Mouse (Mus musculus) midbrain, postnatal 0 days (tissue): Measurements from ENCODE around the gene Kalrn. TPM values are rescaled to one million over a fixed set of nuclear protein-coding genes. Genes with fewer than 3 reads are reported as not detected.

ENCODE experiments used
- ATAC-seq: fragments of 200-750 bp; cut with Nextera tagmentation; 2 replicates; pipeline ENCODE4 v1.8.0; 2017; ENCODE audit warnings: moderate number of reproducible peaks, mild to moderate bottlenecking, moderate TSS enrichment, moderate library complexity; ENCODE audit not compliant: low FRiP score
- DNase-seq: peaks from one replicate; pipeline ENCODE4 v3.0.0-alpha.2; 2015; ENCODE audit warnings: low spot score
- H3K27ac ChIP-seq: fragments of 300-500 bp; sonication (generic); 2 replicates; pipeline ENCODE4 v1.5.1; 2014; ENCODE audit warnings: low read depth, mild to moderate bottlenecking, low read length, mixed read lengths
- H3K27me3 ChIP-seq: fragments of 300-500 bp; sonication (generic); 2 replicates; pipeline ENCODE4 v1.6.1; 2014; ENCODE audit warnings: low read length, control low read depth, mixed read lengths; ENCODE audit not compliant: insufficient read depth
- H3K36me3 ChIP-seq: fragments of 300-500 bp; sonication (generic); 2 replicates; pipeline ENCODE4 v1.6.1; 2014; ENCODE audit warnings: low read length, control low read depth, mixed read lengths; ENCODE audit not compliant: insufficient read depth
- H3K4me1 ChIP-seq: fragments of 300-500 bp; sonication (generic); 2 replicates; pipeline ENCODE4 v1.6.1; 2014; ENCODE audit warnings: mild to moderate bottlenecking, control low read depth, antibody characterized with exemption, low read length, mixed read lengths; ENCODE audit not compliant: insufficient read depth
- H3K4me2 ChIP-seq: fragments of 300-500 bp; sonication (generic); 2 replicates; pipeline ENCODE4 v1.6.1; 2014; ENCODE audit warnings: low read depth, mild to moderate bottlenecking, low read length, mixed read lengths; ENCODE audit not compliant: poor library complexity, severe bottlenecking
- H3K4me3 ChIP-seq: fragments of 300-500 bp; sonication (generic); 2 replicates; pipeline ENCODE4 v1.5.1; 2014; ENCODE audit warnings: low read depth, mild to moderate bottlenecking, low read length, moderate library complexity
- H3K9ac ChIP-seq: fragments of 300-500 bp; sonication (generic); replicated peaks from 2 replicates; pipeline ENCODE4 v1.6.1; 2014; ENCODE audit warnings: mild to moderate bottlenecking, low read length, moderate library complexity, mixed read lengths; ENCODE audit not compliant: poor library complexity, severe bottlenecking
- H3K9me3 ChIP-seq: fragments of 300-500 bp; sonication (generic); 2 replicates; pipeline ENCODE4 v1.6.1; 2016; ENCODE audit warnings: low read length, control low read depth
- CTCF ChIP-seq: IDR thresholded peaks from 2 replicates; pipeline ENCODE4 v1.5.1; 2016; ENCODE audit warnings: antibody characterized with exemption, mild to moderate bottlenecking
- WGBS: fragments of 180-500 bp; shearing (Covaris S2); extraction: QIAGEN DNeasy Blood & Tissue Kit; methylation state at CpG from one replicate; pipeline ENCODE4 v1.1.7; 2014; 5-methylcytosine and 5-hydroxymethylcytosine counted together
- polyA plus RNA-seq: library from polyadenylated mRNA; unstranded; fragments of >200 nt; fragmentation: Nextera tagmentation; extraction: Ambion mirVana; gene quantifications from 2 replicates; pipeline ENCODE4 v1.2.1, GENCODE M21; 2015
- total RNA-seq: library from RNA; depleted of rRNA; stranded (reverse); fragments of >200 nt; gene quantifications from 2 replicates; pipeline ENCODE4 v1.2.3, GENCODE M21; 2014

The Kalrn gene
- total and polyA plus RNA-seq, 2 experiments from 2014 or later: 23.6 to 128 TPM

DNA sequence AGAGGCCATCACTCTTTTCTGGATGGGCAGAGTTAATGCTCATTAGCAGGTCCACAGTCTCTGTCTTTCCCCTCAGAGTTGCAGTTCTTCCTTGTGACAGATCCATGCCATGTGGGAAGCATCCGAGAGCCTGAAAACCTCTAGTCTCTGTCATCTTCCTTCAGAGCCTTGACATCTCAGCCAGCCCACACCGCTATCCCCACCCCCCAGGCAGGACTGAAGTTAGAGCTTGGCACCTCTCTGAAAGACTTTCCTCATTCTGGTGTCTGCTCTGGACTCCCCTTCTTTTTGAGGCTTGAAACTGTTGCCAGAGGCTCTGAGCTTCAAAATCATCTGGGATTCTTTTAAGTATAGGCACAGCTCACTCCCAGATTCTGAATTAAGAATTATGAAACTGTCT is 274.1 kb downstream of the Kalrn start:
- Histone ChIP-seq H3K9me3 (no peaks in the 10 kb centered on the region), H3K4me2 (no peak overlapping the region), H3K4me3 (no peak overlapping the region), H3K36me3 (0 out of 2 replicates have a peak, but pooled peaks cover under 1% of the 10 kb centered on the region), H3K9ac (no peak overlapping the region), H3K27ac (no peak overlapping the region), H3K4me1 (no peaks in the 10 kb centered on the region), H3K27me3 (no peaks in the 10 kb centered on the region)
- no peak for ATAC-seq
- TF ChIP-seq CTCF: no peak
- no peak for DNase-seq
- WGBS: 73% methylated on average over 2 of the region's 2 CpGs

DNA sequence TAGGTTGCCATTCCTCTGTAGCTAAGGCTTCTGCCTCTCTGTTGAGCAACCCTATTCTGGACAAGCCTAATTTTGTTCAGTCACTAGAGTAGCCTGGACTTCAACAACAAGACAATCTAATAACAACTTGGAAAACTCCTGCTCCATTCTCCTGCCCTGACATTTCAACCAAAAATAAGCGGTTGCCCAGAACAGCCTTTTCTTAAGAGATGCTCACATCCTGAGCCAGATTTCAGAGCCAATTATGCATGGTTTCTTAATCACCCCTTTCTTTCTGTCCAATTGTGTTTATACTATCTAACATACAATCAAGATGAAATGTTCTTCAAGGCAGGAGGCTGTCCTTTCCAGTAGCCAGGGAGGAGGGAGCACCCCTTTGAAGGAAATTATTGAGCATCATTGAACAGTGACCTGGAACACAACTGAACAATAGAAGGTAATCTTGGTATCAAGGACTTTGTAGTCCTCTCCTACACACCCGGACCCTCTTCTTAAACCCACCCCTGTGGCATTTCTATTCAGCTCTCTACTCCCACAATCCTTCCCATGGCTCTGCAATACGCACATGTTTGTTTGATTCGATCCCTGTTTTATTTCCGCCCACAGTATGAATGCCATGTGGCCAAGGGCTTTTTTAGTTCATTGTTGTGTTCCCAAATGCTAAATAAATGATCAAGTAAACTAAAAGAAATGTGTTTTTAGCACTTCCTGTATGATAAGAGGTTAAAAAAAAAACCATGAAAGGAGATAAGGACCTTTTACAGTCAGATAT is 275.2 kb downstream of the Kalrn start:
- Histone ChIP-seq H3K27me3 (no peaks in the 10 kb centered on the region), H3K36me3 (peaks cover 6% of the 10 kb centered on the region), H3K4me3 (no peak overlapping the region), H3K4me2 (no peak overlapping the region), H3K9ac (no peak overlapping the region), H3K27ac (no peak overlapping the region), H3K9me3 (no peaks in the 10 kb centered on the region), H3K4me1 (no peaks in the 10 kb centered on the region)
- DNase-seq (no peak), ATAC-seq (no peak)
- no peak for TF ChIP-seq CTCF
- 43% methylated on average over 5 of the region's 5 CpGs for WGBS

GRCm38 (mm10) chr16:34294568-34294967 is 278.8 kb downstream of the Kalrn start:
- Histone ChIP-seq H3K36me3 (peaks cover 11% of the 10 kb centered on the region), H3K27me3 (no peaks in the 10 kb centered on the region), H3K9ac (no peak overlapping the region), H3K27ac (no peak overlapping the region), H3K4me2 (no peak overlapping the region), H3K4me1 (no peaks in the 10 kb centered on the region), H3K9me3 (no peaks in the 10 kb centered on the region), H3K4me3 (no peak overlapping the region)
- 91% methylated on average over 6 of the region's 6 CpGs for WGBS
- ATAC-seq: no peak
- peak; percentile 33 for TF ChIP-seq CTCF
- no peak for DNase-seq

DNA sequence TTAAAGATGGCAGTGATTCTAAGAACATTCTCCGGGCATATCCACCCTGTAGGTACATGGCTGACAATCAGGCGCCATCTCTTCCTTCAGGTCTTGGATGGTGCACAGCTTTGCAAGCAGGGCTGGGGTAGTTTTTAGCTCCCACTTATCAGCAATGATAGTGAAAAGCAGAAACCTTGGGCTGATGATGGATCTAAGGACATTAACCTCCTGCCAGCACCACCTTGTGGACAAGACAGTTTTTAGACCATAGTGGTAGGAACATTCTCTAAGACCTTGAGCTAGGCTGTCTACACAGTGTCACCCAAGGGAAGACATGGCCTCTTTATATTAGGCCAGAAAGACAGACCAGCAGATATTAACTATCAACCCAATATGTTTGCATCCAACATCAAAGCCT is 279.7 kb downstream of the Kalrn start:
- Histone ChIP-seq H3K9ac (no peak overlapping the region), H3K4me1 (no peaks in the 10 kb centered on the region), H3K4me3 (no peak overlapping the region), H3K4me2 (no peak overlapping the region), H3K27ac (no peak overlapping the region), H3K27me3 (no peaks in the 10 kb centered on the region), H3K36me3 (peaks cover 11% of the 10 kb centered on the region), H3K9me3 (no peaks in the 10 kb centered on the region)
- peak; percentile 55 for TF ChIP-seq CTCF
- DNase-seq (no peak), ATAC-seq (no peak)
- 97% methylated on average over 2 of the region's 2 CpGs for WGBS

DNA sequence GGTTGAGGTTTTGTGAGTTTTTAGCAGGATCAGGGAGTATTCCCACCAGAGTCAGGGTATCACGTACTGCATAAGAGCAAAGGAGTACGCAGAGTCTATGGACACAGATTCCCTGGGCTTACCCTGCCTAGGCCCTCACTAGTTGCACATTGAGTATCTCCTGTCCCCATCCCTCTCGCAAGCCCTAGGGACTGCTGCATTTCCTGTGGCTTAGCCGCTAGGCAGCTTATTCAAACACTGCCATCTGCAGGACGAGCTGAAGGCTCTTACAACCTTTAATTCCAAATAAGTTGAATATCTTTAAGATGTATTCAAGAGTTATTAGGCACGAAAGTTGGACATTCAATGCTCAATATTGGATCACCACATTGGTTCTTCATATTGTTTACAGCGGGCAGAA is 283.7 kb downstream of the Kalrn start:
- H3K9ac ChIP-seq: no peak overlapping the region
- TF ChIP-seq CTCF: peak; percentile 72
- H3K36me3 ChIP-seq: peaks cover 11% of the 10 kb centered on the region
- peak; percentile 50 for DNase-seq
- no peak for ATAC-seq
- no peaks in the 10 kb centered on the region for H3K9me3 ChIP-seq
- H3K27ac ChIP-seq: no peak overlapping the region
- no peak overlapping the region for H3K4me2 ChIP-seq
- WGBS: 48% methylated on average over 7 of the region's 7 CpGs
- no peaks in the 10 kb centered on the region for H3K4me1 ChIP-seq
- no peak overlapping the region for H3K4me3 ChIP-seq
- no peaks in the 10 kb centered on the region for H3K27me3 ChIP-seq

- H3K4me3 ChIP-seq: no peak overlapping the region
- TF ChIP-seq CTCF: no peak
- 92% methylated on average over 8 of the region's 8 CpGs for WGBS
These were observed 291.3 kb downstream of the Kalrn start for GRCm38 (mm10) chr16:34282026-34282425.

More at GRCm38 (mm10) chr16:34282026-34282425, 291.3 kb downstream of the Kalrn start:
- H3K4me2 ChIP-seq: no peak overlapping the region
- ATAC-seq (no peak), DNase-seq (no peak)
- H3K9me3 ChIP-seq: no peaks in the 10 kb centered on the region
- H3K4me1 ChIP-seq: no peaks in the 10 kb centered on the region
- H3K9ac ChIP-seq: no peak overlapping the region
- H3K27ac ChIP-seq: no peak overlapping the region
- H3K36me3 ChIP-seq: no peaks in the 10 kb centered on the region
- H3K27me3 ChIP-seq: no peaks in the 10 kb centered on the region
